Mouse (Mus musculus): ENCODE measurements around the gene Eif2b4.
A peak's percentile ranks its signal among the peaks of the same experiment; 100 is the strongest.
"Not testable (repeated sequence)": the region's sequence is repeated elsewhere in the genome, so short reads cannot be mapped to it uniquely, and the experiment has no call there.

The Eif2b4 gene

DNA sequence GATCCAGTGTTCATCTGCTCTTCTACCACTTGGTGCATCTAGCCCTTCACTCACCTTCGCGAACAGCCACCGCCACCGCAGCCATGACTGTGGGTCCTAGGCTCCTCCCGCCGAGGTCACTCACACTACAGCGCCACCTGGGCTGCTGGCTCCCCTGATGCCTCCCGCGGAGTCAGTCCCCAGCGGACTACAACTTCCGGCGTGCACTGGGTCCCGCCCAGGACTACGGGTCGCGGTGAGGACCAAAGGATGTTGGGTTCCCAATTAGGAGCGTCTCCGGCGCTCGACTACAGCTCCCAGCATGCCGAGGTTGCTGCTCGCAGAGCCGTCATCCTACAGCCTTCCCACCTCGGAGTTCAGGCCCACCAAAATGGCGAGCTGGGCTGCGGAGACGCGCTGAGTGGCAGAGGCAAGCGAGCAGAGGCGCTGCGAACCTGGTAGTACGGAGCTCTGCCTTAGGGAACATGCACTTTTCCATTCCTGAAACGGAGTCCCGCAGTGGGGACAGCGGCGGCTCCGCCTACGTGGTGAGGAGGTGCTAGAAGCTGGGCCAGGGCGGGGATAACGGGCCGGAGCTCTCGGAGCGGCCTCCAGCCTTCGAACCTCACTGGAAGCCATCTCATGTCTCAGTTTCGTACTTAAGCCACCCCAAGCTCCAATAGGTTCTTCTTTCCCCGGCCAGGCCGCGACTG is at the start of gene Eif2b4, which contains the start of gene Snx17:
Gene Eif2b4, minus strand, starts transcription at position 492 of the 692 bp plus-strand sequence.
Gene Snx17, plus strand, starts transcription at position 289 of the 692 bp plus-strand sequence.
- peak; percentile 99 to 100 for DNase-seq (ENCODE audit: low spot score in 2 of 2)

DNA sequence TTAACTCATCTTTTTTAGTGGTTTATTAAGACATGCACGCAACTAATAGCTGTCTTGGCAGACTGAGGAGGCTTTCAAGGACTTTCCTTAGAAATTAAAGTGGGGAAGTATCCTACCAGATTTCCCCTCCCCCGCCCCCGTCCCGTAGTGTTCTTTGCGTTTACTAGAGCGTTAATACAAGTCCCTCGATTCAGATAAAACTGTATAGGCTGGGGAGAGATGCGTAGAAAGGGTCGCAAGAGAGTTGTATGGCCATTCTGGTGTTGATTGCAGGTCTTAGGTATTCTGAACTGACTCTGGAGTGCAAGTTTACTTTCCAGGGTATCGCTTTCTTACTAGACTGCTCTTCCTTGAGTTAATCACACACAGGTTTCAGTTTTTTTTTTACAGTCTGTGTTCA is 49.0 kb upstream of the Eif2b4 start:
- no peak for DNase-seq (ENCODE audit: low spot score in 2 of 2)

DNA sequence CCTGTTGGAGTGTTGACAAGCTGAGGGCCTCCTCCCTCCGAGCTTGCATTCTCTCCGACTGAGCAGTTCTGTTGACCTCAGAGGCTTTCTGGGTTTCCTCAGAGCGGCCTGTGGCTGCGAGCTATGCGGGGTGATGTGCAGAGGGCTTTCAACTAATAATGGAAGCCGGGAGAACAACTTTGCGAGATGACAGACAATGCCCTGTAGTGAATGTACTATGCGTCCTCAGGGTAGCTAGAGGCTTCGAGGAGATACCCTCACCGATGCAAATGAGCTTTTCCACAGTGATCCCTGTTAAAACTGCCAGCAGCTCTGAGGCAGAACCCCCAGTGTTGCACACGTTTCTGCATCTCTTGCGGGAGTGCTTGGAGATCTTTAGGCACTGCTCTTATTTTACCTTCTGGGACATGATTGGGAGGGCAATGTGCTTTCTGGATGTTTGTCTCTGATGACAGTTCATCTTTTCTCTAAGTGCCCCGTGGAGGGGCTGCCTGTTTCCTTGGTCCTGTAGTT is 48.3 kb upstream of the Eif2b4 start:
- DNase-seq (ENCODE audit: low spot score in 2 of 2), result no peak

- peak; percentile 88 to 94 for DNase-seq (ENCODE audit: low spot score in 2 of 2)
These were observed 47.6 kb upstream of the Eif2b4 start, which contains the start of the genes Nrbp1 and Gm9970 for GRCm38 (mm10) chr5:31240637-31241521. Gene Nrbp1, plus strand, starts transcription at chr5:31240864. Gene Gm9970, minus strand, starts transcription at chr5:31241232.

GRCm38 (mm10) chr5:31226641-31227040 is 33.4 kb upstream of the Eif2b4 start:
- DNase-seq (ENCODE audit: low spot score in 2 of 2), result no peak

- no peak for DNase-seq (ENCODE audit: low spot score in 2 of 2)
These were observed 29.5 kb upstream of the Eif2b4 start for GRCm38 (mm10) chr5:31222696-31223095.

- no peak for DNase-seq (ENCODE audit: low spot score in 2 of 2)
These were observed 28.2 kb upstream of the Eif2b4 start for GRCm38 (mm10) chr5:31221304-31221945.

GRCm38 (mm10) chr5:31220448-31221303 is 27.4 kb upstream of the Eif2b4 start, which contains the start of gene Ppm1g:
Gene Ppm1g, minus strand, starts transcription at chr5:31220687.
- DNase-seq (ENCODE audit: low spot score in 2 of 2), result peak; percentile 97 to 99

- DNase-seq (ENCODE audit: low spot score in 2 of 2), result no peak
These were observed 26.7 kb upstream of the Eif2b4 start for GRCm38 (mm10) chr5:31219911-31220447.

DNA sequence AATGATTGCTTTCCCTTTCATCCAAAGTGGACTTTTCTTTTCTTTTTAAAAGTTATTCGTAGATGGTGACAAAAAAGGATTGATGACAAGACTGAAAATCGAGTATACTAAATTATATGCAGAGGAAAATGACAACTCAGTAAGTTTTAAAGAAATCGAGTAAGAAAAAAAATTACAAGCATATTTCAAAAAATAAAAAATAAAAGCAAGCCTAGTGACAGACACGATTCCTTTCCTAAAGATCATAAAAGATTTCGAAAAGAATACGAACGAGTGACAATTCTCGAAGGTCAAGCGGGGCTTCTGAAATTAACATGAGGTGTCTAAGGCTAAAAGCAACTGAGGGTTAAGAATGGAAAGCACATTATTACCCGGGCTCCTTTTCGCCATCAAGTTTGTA is 26.2 kb upstream of the Eif2b4 start:
- no peak for DNase-seq (ENCODE audit: low spot score in 2 of 2)

GRCm38 (mm10) chr5:31219070-31219469 is 25.8 kb upstream of the Eif2b4 start:
- no peak for DNase-seq (ENCODE audit: low spot score in 2 of 2)

- no peak for DNase-seq (ENCODE audit: low spot score in 2 of 2)
These were observed 25.1 kb upstream of the Eif2b4 start for GRCm38 (mm10) chr5:31218294-31218693.

GRCm38 (mm10) chr5:31216554-31216953 is 23.3 kb upstream of the Eif2b4 start:
- DNase-seq (ENCODE audit: low spot score in 2 of 2), result not testable (repeated sequence)

GRCm38 (mm10) chr5:31204421-31204820 is 11.2 kb upstream of the Eif2b4 start:
- DNase-seq (ENCODE audit: low spot score in 2 of 2), result no peak

DNA sequence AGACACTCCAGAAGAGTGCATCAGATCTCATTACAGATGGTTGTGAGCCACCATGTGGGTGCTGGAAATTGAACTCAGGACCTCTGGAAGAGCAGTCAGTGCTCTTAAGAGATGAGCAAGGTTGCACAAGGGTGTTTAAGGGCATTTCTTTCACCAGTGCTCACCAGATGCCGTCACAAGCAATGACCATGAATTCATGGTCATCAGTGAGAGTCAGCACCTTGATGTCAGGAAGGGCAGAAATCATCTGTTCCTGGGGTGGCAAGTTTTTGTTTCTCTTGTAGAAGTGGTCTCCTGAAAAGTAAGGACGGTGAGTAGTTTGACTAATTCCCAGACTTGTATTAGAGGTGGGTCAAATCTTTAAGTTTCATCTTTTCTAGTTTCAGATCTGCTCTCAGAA is 10.6 kb upstream of the Eif2b4 start:
- DNase-seq (ENCODE audit: low spot score in 2 of 2), result no peak

GRCm38 (mm10) chr5:31202933-31203332 is 9.7 kb upstream of the Eif2b4 start:
- DNase-seq (ENCODE audit: low spot score in 2 of 2), result no peak

GRCm38 (mm10) chr5:31201742-31202590 is 8.7 kb upstream of the Eif2b4 start, which contains the start of gene Zfp513:
Gene Zfp513, minus strand, starts transcription at chr5:31202303.
- DNase-seq (ENCODE audit: low spot score in 2 of 2), result peak; percentile 81 to 96

DNA sequence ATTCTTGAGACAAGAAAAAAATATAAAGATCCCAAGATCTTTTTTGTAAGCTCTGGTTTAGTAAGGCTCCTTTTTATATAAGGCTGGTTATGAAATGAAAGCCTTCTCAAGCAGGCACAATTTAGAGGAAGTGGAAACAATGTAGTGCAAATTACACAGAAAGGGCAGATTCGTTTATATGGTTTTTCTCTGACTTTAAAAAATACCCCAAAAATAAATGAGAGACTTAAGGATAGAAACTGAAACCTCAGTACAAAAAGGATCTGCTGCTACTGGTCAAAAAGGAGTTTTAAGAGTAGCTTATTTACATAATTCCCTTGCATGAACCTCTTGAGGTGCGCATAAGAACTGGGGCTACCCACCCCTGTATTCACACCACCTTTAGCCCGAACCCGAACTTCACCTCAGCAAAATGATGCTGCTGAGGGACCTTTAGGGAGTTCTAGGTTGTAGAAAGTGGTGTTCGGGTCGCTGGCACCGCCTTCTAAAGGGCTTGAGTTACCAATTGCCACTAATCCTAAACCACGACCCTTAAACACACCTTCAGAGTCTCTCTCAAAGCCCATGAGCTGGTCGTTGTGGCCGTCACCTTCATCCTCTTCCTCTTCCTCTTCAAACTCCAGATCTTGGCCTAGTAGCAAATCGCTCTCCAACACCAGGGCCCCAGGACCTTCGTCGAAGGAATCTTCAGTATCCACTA is 8.0 kb upstream of the Eif2b4 start:
- no peak for DNase-seq (ENCODE audit: low spot score in 2 of 2)

DNA sequence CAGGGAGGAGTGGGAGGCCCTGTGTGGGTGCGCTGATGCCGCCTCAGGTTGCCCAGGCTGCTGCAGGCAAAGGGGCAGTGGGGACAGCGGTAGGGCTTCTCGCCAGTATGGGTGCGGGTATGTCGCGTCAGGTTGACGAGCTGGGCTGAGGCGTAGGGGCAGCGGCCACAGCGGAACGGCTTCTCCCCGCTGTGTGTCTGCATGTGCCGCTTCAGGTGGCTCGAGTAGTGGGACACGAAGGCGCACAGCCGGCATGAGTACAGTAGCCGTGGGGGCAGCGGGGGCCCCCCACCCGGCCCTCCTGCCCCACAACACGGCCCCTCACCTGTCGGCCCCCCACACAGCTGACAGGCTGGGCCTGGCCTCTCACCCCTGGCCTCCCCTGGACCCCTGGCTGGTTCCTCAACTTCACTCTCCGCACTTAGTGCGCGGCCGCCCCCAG is 7.1 kb upstream of the Eif2b4 start:
- DNase-seq (ENCODE audit: low spot score in 2 of 2), result no peak

All from urinary bladder, adult 18-20 months (tissue).